Mouse (Mus musculus): Measurements from ENCODE around the gene Cd200r3.

Cd200r3 gene

DNA sequence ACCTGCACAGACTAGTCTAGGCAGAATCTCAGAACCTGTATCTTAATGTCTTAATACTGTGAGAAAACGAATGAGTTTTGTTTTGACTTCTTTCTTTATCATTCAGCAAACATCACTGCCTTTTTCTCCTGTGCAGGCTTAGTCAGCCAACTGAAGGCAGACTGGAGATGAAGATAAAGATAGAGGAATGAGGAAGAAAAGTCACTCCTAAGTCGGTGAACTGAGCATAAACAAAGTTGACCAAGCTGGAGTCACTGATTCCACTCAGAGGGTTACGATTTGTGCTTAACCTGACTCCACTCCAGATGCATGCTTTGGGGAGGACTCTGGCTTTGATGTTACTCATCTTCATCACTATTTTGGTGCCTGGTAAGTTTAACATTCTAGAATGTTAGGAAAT is at the start of gene Cd200r3:
TSS of gene Cd200r3 (plus strand) at position 211 of the 400 bp plus-strand sequence.
- DNase-seq, result no peak

DNA sequence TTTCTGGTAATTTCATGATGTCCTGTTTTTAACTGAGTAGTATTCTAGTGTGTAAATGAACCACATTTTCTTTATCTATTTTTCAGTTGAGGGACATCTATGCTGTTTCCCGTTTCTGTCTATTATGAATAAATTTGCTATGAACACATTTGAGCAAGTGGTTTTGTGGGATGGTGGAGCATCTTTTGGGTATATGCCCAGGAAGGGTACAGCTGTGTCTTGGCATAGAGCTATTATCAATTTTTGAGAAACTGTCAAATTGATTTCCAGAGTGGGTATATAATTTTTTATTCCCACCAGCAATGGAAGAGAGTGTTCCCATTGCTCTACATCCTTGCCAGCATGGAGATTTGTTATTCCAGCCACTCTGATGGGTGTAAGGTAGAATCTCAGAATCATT is 11.5 kb upstream of the Cd200r3 start:
- no peak for DNase-seq

DNA sequence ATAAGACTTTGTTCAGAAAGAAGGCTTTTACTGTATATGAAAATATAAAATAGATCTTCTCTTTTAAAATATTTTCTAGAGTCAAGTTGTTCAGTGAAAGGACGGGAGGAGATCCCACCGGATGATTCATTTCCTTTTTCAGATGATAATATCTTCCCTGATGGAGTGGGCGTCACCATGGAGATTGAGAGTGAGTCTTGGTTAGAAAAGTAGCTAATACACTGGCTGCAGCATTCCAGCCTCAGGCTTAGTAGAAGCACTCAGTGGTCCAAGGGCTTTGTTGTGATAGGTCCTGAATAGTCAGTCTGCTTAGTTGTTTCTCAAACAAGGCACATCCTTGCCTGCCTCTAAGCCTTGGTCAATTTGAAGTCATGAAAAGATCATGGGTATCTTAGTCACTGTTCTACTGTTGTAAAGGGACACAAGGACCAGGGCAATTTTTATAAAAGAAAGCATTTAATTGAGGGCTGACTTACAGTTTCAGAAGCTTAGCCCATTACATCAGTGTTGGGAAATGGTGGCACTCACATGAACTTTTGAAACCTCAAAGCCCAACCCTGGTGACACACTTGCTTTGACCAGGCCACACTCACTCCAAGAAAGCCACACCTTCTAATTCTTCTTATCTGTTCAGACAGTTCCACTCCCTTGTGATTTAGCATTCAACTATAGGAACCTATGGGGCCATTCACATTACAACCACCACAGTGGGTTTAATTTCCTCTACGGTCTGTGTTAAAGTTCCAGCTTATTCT is 8.1 kb downstream of the Cd200r3 start:
- DNase-seq, result no peak

DNA sequence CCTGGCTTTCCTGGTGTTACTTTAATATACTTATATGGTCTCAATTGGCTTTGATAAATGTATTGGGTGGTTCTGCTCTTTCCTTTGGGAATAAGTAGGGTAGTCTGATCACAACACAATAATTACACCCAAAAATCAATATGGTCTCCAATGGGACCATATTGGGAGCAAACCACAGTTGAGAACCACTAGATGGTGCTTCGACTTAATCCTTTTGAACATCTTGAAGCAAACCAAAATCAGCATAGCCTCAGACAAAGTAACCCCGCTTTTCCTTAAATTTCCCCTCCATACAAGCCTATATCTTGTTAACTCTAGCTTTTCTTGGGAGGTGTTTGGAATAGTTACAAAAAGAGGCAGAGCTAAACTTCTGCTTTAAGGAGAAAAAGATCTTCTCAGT is 18.8 kb downstream of the Cd200r3 start:
- no peak for DNase-seq

DNA sequence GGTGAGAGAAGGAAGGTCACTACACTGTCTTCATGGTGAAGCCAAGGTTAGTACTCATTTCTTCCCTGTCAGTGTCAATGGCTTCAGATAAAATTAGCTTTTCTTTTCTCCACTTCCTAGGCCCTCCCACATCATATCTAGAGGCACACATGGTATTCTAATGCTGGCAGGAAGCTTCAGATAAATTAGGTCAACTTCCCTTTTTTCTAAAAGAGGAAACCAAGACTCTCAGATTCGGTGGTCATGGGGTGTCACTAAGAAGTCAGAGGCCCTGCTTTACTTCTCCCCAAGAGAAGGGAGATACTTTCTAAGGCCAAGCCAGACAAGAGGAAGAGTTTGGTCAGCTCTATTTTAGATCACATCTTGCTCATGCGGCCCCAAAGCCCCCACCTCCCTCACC is 19.3 kb downstream of the Cd200r3 start:
- DNase-seq, result no peak

- DNase-seq, result no peak
Observed at GRCm38 (mm10) chr16:44964526-44965374, 21.3 kb downstream of the Cd200r3 start.

- DNase-seq, result no peak
Observed at GRCm38 (mm10) chr16:44965428-44965827, 21.9 kb downstream of the Cd200r3 start.

DNA sequence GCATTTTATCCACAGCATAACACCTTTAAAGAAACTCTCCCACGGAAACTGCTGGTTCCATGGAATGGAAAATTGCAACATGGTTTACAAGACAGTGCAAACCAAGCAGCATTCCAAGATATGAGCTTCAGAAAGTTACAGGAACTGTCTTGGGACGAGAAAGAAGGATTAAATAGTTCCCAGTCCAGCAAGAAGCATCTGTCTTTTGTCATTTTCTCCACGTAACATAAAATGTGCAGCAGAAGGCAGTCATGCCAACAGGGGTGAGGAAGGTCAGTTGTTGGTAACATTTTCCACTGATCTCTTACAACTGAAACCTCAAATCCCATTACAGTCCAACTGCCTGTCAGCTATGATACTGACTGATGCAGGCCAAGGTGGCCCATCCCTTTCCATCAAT is 22.4 kb downstream of the Cd200r3 start:
- DNase-seq, result peak; percentile 42

DNA sequence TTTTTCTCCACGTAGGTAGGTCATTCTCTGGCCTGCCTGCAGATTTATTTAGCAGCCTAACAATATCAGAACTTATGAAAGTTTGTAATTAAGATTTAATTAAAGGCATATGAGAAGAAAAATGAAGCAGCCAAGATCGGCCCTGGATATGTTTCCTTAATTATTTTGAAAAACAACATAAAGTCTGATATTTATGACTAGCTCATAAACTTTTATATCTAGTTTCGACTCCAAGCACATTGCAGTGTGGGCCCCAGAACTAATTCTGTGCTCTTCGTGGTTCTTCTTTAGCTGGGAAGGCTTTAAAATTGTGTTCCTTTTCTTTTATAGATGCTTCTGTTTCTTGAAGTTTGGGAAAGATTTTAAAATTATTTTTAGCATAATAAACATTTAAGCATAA is 23.4 kb downstream of the Cd200r3 start:
- DNase-seq, result no peak

DNA sequence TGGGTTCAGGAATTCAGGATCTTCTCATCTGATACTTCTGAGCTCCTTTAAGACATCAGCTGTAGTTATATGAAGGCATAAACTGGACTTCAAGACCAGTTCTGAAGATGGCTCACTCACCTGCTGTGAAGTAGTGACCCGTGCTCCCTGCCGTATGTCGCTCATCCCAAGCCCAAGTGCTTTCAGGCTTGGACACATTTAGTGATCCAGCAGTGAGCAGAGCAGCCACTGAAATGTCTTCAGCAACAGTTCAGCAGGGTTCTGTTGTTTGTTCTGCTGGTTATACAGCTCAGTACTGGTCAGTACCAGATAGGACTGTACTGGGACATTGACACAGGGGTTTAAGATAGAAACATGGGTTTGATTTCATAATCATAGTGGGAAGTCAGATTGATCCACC is 24.6 kb downstream of the Cd200r3 start:
- DNase-seq, result no peak

DNA sequence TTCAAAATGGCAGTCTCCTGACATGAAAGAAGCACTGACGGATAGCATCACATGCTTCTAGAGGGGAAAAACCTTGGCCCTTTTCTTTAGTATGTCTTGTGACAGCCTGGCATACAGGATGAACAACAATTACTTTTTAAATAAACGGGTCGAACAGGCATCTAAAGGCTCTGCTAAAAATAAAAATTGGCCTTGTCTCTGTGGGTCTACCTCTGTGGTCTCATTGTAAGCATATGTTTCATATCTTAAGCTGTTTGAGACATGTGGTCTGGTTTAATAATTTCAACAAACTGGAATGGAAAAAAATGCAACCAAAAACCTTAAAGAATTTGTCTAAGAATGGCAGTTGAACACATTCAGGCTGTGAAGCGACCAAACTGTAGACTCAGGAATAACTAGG is 27.4 kb downstream of the Cd200r3 start:
- DNase-seq, result no peak

GRCm38 (mm10) chr16:44974042-44974441 is 30.6 kb downstream of the Cd200r3 start:
- no peak for DNase-seq

GRCm38 (mm10) chr16:44976081-44976480 is 32.6 kb downstream of the Cd200r3 start:
- DNase-seq, result no peak

- DNase-seq, result no peak
Observed at GRCm38 (mm10) chr16:44976892-44977633, 33.6 kb downstream of the Cd200r3 start.

GRCm38 (mm10) chr16:44978193-44978592 is 34.7 kb downstream of the Cd200r3 start:
- DNase-seq, result no peak

DNA sequence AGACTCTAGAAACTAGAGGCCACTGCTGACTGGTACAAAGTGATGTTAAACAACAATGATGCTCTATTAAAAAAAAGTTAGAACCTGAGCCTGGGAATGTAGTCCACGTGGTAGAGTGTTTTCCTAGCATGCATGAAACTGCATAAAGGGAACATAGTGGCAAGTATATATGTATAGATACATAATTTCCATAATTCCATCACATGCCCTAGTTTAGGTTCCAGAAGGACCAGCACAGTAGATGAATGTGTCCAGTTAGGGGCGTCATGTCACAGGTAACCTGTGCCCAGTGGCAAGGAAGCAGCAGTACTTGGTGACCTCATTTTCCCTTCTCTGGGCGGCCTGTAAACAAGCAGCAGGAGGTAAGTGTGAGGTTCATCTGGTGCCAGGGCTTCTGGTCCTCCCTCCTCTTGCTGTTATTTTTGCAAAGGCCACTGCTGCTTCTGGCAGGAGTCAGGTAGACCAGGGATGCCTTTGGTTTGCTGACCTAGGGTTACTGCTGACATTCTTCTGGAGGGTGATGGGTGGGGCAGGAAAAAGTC is 35.9 kb downstream of the Cd200r3 start:
- no peak for DNase-seq

DNA sequence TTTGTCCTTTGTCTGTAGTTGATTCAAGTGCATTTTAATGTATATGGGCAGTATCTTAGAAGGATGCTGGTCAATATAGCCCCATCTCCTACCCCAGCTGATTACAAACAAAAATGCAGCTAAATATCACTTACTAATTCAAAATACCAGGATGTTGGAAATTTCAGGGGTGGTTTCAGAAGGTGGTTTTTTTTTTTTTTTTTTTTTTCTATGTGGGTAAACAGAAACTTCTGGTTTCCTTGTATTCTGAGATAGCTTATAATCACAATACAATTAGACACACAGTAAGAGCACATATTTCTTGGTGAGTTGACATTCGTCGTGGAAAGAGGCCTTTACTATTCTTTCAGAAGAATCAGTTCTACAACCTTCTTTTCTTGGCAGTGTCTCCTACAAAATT is 39.5 kb downstream of the Cd200r3 start:
- DNase-seq, result no peak

DNA sequence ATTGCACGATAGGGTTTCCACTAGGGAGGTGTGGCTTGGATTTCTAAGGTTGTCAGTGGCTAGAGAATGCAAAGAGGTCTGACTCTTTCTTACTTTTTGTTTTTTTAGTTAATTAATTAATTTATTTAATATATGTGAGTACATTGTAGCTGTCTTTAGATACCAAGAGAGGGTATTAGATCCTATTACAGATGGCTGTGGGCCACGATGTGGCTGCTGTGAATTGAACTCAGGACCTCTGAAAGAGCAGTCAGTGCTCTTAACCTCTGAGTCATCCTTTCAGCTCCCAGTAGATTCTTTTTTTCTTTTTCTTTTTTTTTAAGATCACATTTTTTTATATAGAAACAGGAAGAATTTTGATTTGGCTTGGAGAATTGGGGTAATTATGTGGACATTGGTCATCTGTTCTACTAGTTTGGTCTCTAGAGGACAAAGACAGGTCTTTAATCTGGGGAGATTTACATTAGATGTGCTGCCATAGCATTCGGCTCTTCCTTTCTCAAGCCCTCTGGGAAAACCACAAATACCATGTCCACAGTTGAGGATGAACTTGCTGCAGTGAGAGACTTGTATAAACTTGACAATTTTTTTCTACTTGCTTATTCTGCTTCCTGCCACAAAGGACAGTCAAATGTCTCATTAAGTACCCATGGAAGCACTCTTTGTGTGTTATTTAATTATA is 40.0 kb downstream of the Cd200r3 start:
- no peak for DNase-seq

- no peak for DNase-seq
Observed at GRCm38 (mm10) chr16:44984111-44984510, 40.6 kb downstream of the Cd200r3 start.

DNA sequence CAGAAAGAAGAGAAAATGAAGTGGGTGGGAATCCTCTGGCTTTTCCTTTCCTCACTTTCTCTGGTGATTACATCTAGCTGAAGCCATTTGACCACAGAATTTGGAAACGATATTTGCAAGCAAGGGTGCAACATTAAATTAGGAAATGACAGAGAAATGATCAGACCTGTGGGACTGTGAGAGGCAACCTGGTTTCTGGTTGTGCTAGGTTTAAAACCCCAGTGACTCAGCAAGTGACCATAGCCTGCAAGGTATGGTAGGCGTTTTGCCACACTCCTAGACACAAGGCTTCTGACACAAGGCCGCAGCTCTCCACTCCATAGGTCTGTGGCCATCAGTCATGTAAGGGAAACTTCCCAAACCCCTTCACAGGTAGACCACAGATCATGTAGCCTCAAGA is 41.4 kb downstream of the Cd200r3 start:
- DNase-seq, result no peak

DNA sequence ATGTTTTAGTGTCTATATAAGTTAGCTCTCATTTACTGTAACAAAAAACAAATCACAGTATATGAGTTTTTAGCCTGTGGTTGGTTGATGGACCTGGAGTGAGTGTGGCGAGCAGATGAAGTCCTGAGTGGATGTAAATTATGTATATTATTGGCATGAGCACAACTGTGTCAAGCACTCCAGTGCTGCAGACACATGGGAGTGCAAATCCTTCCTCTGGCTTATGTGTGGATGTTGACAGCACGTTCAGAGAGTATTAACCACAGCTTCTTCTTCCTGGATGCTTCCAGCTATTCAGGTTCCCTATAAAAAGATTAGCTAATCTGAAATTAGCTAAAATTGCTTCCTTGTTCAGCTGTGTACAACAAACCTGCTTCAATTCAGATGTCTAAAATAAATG is 42.6 kb downstream of the Cd200r3 start:
- no peak for DNase-seq

DNA sequence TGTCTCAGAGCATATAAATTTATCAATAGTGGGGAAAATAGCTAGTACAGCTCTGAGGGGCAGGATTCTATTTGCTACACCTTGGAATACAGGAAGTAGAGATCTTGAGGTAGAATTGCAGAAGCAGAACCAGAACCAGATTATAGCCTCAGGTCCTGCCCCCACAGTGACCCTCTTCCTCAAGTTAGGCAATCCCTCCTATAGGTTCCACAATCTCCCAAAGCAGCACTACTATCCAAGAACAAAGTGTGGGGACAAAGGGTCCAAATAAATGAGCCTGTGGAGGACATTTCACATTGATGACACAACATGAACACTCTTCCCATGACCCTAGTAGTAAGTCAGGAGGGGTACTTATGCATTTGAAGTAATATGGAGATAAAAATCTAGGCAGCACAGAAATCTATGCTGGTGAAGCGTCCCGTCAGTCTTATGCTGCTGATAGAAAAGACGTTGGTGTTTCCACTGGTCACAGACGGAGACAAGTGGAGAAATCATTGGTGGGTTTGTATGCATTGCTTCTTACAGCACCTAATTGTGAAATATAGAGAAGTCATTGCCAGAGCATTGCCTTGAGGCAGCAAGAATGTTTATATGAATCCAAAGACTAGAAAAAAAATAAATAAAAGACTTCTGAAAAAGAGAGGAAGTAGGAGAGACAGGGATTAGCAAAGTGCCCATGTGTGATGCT is 45.3 kb downstream of the Cd200r3 start:
- DNase-seq, result no peak

Measured in lung, postnatal 14 days (tissue).